Mouse (Mus musculus): Measurements from ENCODE around the gene Clec18a. TPM values are rescaled to one million over a fixed set of nuclear protein-coding genes. Genes with fewer than 3 reads are reported as not detected.

The Clec18a gene
- polyA plus RNA-seq, 1 experiment = not detected

DNA sequence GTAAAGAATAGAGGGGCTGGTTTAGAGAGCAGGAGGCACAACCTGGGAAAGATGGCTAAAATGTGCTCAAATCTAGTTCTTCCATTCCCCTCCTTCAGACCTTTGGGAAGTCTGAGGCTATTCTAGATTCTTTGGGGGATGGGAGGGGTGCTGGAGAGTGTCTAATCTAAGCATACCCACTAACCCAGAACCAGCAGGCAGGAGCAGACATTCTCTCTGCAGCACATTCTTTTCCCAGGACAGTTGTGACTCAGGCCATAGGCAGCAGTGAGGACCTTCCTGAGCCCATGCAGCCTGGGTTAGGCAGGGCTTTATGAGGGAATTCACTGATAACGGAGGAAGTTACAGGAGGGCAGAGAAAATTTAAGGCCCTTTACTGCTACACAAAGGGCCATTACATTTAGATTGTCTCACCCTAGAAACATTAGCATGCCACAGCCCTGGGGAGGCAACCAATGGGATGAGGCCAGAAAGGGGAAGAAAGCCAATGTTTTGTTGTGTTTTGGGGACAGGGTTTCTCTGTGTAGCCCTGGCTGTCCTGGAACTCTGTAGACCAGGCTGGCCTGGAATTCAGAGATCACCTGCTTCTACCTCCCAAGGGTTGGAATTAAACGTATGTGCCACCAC, 33.2 kb downstream of the Clec18a start:
- peak; percentile 38 for DNase-seq (ENCODE audit: low read depth, low spot score)
- WGBS = 33% methylated on average over 2 of the region's 2 CpGs

DNA sequence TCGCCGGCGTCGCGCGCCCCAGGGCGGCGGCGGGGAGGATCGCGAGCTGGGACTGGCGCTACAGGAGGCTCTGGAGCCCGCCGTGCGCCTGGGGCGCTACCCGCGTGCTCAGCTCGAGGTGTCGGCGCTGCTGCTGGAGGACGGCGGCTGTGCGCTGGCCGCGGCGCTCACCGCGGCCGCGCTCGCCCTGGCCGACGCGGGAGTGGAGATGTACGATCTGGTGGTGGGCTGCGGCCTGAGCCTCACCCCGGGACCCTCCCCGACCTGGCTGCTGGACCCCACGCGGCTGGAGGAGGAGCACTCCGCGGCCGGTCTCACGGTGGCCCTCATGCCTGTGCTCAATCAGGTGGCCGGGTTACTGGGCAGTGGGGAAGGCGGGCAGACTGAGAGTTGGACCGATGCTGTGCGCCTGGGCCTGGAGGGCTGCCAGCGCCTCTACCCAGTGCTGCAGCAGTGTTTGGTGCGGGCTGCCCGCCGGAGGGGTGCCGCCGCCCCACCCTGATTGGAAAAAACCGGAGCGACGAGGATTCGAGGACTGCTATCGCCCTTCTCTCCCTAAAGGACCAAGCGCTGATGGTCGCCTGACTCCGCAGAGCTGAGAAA, 35.4 kb downstream of the Clec18a start:
- no peak for DNase-seq (ENCODE audit: low read depth, low spot score)

DNA sequence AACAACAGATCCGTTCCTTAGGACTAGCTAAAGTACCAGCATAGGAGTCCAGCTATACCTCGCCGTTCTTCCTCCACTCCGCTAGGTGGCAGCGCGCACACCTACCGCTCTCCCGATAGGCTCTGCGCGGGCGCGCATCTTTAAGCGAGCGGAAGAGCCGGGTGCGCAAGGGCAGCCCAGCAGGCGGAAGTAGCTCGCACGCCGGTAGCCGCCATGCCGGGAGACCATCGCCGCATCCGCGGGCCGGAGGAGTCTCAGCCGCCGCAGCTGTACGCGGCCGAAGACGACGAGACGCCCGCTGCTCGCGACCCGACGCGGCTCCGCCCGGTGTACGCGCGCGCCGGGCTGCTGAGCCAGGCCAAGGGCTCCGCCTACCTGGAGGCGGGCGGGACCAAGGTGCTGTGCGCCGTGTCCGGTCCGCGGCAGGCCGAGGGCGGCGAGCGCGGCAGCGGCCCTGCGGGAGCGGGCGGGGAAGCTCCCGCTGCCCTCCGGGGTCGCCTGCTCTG, 36.0 kb downstream of the Clec18a start, which contains the start of gene Exosc6:
TSS of gene Exosc6 (plus strand) at position 182 of the 506 bp plus-strand sequence.
- under 1% methylated on average over 68 of the region's 68 CpGs for WGBS

More for the DNA sequence above, 35.4 kb downstream of the Clec18a start:
- WGBS = under 1% methylated on average over 63 of the region's 63 CpGs

DNA sequence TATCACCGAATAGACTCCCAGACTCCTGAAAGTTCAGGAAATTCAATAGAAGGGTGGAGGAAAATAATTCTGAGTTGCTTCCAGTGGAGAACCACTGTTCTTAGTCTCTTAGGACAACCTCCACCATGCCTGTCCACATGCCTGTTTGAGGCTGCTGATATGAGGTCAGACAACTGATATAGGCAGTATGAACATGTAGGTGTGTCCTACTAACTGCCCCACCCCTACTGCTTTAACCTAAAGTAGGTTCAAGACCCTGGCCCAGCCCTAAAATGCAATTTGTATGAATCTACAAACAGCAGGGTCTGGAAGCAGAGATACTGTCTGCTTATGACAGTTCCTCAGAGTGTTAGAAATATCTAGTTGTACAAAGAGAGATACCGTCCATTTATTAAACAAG, 36.6 kb downstream of the Clec18a start:
- no peak for DNase-seq (ENCODE audit: low read depth, low spot score)
- 67% methylated on average over 2 of the region's 2 CpGs for WGBS

More for the DNA sequence above, 36.0 kb downstream of the Clec18a start, which contains the start of gene Exosc6:
- DNase-seq (ENCODE audit: low read depth, low spot score) = peak; percentile 87

DNA sequence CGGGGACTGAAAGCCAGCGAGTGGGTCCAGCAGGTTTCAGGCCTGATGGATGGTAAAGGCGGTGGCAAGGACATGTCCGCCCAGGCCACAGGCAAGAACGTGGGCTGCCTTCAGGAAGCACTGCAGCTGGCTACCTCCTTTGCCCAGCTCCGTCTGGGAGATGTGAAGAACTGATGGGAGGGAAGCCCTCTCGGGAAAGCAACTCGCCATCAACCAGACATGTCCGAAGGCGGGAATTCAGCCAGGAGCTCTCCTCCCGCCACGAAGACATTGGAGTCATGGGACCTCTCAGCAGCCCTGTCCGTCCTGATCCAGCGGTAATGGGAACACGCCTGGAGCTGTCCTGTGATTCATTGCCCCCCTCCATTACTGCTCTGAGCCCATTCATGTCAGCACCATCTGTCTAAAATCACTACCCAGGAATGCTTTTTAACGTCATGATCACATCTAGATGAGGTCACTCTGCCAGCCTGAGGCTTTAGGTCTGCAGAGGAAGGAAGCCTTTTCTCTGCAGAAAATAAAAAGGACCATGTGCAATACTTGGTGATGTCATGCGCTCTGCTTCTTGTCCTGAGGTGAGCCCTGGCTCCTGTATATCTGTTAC, 37.1 kb downstream of the Clec18a start:
- 89% methylated on average over 17 of the region's 17 CpGs for WGBS
- no peak for DNase-seq (ENCODE audit: low read depth, low spot score)

DNA sequence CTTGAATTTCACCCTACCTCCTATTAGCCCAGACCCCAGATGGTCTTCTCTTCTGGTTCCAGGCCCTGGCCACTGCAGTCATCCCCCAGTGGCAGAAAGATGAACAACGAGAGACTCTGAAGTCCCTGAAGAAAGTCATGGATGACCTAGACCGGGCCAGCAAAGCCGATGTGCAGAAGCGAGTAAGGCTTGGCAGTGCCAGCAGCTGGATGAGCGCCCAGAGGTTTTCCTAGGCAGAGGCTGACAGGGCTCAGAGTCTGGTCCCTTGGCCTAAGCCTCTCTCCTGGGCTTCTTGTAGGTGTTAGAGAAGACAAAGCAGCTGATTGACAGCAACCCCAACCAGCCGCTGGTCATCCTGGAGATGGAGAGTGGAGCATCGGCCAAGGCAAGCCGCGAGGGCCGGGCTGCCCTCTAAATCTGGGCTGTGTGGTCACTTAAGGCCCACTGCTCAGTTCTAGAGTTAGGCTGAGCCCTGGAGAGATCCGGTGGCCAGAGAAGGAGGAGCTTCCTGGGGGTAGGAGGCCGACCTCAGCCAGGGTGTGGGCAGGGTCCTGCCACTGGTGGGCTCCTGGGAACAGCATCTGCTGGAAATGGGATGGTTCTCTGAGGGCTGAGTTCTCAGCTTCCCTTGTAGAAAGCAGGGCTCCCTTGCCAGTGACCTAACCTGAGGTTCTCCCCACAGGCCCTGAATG, 38.3 kb downstream of the Clec18a start:
- no peak for DNase-seq (ENCODE audit: low read depth, low spot score)
- 89% methylated on average over 12 of the region's 12 CpGs for WGBS

DNA sequence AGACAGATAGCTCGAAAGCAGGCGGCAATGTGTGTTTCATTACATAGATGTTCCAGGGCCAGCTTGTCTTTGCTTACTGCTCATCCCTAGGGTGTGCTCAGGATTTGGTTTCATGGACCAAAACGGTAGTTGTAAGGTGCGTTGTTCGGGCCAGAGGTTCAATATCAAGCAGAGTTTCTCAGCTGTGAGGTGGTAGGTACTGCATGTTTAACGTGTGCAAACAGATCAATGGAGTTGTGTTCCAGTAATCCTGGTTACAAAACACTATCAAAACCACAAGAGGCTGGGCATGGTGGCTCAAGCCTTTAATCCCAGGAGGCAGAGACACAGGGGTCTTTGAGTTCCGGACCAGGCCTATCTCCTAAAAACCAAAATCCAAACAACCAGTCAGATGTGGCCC, 43.1 kb downstream of the Clec18a start:
- 96% methylated on average over 7 of the region's 7 CpGs for WGBS
- DNase-seq (ENCODE audit: low read depth, low spot score) = no peak

DNA sequence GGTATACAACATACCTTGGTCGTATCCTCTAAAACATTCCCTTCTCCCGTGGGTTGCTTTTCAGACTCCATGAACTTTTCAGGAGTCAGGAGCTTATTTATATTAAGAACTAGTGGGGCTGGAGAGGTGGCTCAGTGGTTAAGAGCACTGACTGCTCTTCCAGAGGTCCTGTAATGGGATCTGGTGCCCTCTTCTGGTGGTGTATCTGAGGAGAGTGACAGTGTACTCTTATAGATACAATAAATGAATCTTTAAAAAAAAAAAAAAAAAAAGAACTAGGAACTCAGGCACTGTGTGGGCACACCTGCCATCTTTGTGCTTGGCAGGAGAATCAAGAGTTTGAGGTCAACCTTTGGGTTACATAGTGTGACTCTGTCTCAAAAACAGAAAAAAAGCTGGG, 43.5 kb downstream of the Clec18a start:
- DNase-seq (ENCODE audit: low read depth, low spot score) = no peak
- 95% methylated on average over 2 of the region's 2 CpGs for WGBS

DNA sequence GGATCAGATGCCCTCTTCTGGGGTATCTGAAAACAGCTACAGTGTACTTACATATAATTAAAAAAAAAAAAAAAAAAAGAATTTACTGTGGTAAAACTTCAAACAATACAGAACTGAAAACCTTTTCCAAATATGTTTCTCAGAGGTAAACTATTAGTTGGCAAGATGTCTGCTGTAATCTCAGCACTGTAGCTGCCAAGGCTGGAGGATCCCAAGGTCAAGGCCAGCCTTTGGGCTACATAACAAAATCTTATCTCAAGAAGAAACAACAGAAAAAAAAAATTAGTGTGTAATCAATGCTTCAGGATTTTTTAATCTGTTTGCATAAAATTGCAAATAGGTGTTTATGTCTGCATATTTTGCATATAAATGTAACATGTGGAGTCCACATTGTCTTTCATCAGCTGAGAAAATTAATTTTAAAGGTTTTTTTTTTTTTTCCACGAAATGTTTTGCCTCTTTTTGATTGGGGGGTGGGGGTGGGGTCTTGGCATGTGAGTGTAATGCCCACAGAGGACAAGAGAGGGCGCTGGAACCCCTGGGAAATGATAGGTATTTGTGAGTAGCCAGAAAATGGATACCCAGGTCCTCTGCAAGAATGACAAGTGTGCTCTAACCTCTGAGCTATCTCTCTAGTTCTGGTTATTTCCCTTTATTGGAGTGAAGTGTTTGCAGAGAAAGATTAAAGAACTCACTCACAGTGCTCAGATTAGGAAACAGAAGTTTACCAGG, 48.1 kb downstream of the Clec18a start:
- 43% methylated on average over 2 of the region's 2 CpGs for WGBS
- no peak for DNase-seq (ENCODE audit: low read depth, low spot score)

DNA sequence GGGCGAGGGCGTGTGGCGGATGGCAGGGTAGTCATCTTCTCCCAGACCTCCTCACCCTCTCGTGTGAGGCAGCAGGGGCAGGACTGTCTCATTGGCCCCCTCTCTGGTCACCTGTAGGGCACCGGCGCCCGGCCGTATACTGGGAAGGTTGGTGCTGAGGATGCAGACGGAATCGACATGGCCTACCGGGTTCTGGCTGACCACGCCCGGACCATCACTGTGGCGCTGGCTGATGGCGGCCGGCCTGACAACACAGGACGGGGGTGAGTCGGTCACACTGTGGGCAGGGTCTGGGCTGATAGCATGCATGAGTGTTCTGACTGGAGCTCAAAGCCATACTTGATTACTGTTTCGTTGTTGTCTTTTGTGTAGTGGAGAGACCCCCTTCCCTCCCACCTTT, 49.7 kb downstream of the Clec18a start:
- 96% methylated on average over 19 of the region's 19 CpGs for WGBS
- no peak for DNase-seq (ENCODE audit: low read depth, low spot score)

DNA sequence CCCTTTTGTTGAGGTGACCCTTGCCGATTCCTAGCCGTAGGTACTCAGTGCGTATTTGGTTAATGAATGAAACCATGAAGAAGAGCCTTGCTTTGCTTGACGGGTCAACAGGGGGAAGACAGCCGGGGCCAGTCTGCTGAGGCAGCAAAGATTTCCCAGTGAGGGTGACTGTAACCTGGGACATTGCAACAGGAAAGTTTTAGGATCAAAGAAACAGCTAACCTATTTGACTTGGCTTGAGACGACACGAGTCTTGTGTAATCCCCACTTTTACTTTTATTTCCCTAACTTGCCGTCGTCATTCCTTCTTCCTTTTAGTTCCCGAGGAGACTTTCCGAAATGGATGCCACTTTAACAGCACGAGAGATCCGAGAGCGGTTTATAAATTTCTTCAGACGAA, 55.6 kb downstream of the Clec18a start:
- WGBS = 92% methylated on average over 15 of the region's 15 CpGs

DNA sequence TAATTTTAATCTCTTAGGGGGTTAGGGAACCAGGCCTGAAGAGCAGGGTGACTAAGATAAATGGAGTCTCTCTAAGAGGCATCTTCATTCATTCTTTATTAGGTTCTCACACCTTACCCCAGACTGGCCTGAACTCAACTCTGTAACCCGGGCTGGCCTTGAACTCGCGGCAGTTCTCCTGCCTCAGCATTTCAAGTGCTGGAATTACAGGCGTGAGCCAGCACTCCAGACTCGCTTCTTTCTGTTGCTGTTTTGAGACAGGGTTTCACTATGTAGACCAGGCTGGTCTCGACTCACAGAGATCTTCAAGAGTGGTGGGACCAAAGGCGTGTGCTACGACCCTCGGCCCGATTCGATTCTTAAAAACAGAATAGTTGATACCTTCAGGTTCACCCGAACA, 58.0 kb downstream of the Clec18a start:
- no peak for DNase-seq (ENCODE audit: low read depth, low spot score)
- WGBS = 13% methylated on average over 12 of the region's 12 CpGs

More for the DNA sequence above, 55.6 kb downstream of the Clec18a start:
- DNase-seq (ENCODE audit: low read depth, low spot score) = no peak

DNA sequence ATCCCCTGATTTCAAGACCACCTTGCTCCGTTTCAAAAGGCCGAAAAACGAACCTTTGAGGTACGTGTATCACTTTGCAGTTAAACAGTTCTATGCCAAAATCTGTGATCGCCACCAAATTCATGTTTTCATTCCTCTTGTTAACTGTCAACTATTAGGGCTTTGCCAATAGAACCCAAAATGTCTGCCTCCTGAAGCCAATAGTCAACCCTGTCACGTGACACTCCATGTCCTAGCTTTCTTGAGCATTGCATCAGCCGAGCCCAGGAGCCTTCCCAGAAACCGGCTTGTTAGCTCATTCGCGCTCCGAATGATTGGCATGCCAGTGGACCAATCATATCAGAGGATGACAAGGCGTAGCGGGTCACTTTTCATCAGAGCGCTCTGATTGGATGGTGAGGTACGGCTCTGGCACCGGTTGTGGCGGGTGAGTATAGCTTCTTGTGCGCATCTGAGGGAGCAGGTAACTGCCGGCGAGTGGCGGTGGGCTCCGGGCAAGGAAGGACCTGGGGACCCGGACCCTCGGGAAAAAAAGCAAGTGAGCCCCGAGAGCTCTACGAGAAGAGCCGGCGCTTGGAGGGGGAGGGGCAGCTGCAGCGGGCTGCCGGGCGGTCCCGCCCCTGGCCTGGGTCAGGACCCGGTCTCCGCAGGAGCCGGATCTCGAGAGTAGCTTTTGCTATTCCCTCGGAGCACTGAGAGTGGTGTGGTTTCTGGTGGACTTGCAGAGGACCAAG, 58.6 kb downstream of the Clec18a start:
- 7% methylated on average over 37 of the region's 37 CpGs for WGBS
- peak; percentile 100 for DNase-seq (ENCODE audit: low read depth, low spot score)

DNA sequence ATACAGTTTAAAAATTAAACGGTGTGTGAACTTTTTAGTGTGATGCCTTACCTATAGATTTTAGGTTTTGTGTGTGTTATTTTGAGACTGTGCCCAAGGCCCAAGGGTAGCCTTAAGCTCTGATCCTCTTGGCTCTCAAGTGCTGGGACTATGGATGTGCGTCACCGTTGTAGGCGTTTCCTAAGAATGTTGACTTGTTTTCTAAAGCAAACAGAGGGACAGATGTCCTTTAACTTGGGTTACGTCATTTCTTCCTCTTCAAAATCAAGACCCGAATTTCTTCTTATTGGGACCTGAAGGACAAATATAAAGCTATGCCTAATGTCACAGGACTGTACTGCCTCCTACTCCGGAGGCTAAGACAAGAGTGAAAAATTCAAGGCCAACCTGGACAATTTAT, 59.3 kb downstream of the Clec18a start, which contains the start of gene Aars:
TSS of gene Aars (plus strand) at position 229 of the 400 bp plus-strand sequence.
- WGBS = 90% methylated on average over 7 of the region's 7 CpGs
- no peak for DNase-seq (ENCODE audit: low read depth, low spot score)

DNA sequence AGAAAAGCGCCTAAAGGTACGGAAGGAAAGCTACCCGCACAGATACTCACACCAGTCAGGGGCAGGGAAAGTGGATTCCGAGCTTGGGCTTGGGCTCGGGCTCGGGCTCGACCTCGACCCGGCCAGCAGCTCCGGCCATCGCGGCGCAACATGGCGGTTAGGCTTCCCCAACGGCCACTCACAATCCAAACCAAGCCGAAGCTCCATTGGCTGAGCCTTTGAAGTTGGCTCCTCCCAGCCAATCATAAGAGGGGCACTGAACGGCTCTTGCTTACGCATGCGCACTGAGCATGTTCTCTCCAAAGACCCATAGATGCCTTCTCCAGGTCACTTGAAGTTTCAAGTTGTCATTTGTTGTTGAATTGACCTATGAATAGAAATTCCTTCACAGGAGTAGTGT, 60.7 kb downstream of the Clec18a start, which contains the start of gene Ddx19b:
TSS of gene Ddx19b (minus strand) at position 180 of the 400 bp plus-strand sequence.
- DNase-seq (ENCODE audit: low read depth, low spot score) = no peak
- WGBS = 97% methylated on average over 19 of the region's 19 CpGs

DNA sequence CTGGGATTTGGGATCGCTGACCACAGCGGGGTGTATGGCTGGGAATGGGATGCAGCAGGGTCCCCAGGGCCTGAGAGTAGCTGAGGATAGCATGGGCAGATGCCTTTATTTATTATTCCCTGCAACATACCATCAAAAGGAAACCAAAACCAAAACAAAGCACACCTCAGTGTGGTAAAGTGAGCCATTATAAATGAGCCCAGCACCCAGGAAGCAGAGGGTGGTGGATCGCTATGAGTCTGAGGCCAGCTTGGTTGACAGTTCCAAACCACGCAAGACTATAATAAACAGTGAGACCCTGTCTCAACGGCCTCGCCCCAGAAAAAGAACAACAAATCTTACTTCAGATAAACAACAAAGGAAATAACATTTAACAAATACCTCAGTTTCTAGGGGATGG, 62.2 kb downstream of the Clec18a start:
- no peak for DNase-seq (ENCODE audit: low read depth, low spot score)
- 70% methylated on average over 6 of the region's 6 CpGs for WGBS

DNA sequence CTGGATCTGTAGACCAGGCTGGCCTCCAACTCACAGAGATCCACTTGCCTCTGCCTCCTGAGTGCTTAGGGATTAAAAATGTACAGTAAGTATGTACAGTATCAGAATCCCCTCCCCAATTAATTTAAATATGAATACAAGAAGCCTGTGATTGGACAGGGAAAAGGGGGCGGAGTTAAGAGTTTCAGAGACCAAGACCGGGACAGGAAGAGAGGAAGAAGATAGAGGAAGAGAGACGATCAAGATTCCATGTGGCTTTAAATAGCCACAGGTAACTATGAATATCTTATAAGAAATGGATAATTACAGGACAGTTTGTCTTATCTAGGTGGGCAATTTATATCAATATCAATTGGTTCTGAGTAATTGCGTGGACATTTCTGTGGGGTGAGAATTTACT, 62.6 kb downstream of the Clec18a start:
- DNase-seq (ENCODE audit: low read depth, low spot score) = no peak
- 37% methylated on average over 4 of the region's 4 CpGs for WGBS

DNA sequence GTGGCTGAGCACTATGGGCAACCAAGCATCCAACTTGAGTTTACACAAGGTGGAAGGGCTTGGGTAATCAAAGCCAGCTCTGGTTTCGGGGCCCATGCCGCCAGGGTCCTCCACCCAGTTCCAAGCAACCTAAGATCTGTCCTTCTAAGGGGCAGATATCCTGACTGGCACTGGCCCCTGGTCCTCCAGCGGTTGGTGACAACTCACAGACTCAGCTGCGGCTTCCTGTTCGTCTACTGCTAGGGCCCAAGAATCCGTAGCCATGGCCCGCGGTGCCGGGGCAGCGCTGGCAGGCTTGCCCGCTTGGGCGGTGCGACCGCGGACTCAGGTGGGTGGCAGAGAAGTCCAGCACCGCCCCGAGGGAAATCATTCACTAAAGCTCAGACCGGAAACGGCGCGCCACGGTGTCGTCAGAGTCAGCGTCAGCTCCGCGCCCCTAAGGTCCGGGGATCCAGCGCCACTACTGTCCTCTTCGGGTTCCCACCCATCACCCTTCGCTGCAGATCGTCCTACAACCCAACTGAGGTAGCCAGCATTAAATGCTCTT, 64.8 kb downstream of the Clec18a start:
- under 1% methylated on average over 31 of the region's 31 CpGs for WGBS
- DNase-seq (ENCODE audit: low read depth, low spot score) = peak; percentile 75

Measured in large intestine, adult 2 months (tissue).